Mouse (Mus musculus): ENCODE data around the gene Supt20.
"Not testable (repeated sequence)": the region's sequence is repeated elsewhere in the genome, so short reads cannot be mapped to it uniquely, and the experiment has no call there.

The Supt20 gene

DNA sequence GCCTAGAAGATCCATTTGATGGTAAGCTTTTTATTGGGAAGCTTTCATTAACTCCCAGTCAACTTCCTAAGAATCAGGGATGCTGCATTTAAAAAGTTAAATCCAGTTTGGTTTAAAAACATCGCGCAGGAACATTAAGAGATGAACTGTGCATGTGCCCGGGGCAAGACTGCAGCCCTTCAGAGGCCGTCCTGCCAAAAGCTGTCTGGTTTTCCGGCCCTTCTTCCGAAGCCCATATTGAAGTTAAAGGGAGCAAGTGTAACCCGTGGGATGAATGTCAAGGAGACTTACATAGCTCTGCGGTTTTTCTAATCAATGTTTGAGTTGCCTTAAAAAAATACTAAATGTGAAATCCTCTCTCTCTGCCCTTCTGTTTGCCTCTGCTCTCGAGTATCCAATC is 66.6 kb downstream of the Supt20 start:
- no peak for DNase-seq

DNA sequence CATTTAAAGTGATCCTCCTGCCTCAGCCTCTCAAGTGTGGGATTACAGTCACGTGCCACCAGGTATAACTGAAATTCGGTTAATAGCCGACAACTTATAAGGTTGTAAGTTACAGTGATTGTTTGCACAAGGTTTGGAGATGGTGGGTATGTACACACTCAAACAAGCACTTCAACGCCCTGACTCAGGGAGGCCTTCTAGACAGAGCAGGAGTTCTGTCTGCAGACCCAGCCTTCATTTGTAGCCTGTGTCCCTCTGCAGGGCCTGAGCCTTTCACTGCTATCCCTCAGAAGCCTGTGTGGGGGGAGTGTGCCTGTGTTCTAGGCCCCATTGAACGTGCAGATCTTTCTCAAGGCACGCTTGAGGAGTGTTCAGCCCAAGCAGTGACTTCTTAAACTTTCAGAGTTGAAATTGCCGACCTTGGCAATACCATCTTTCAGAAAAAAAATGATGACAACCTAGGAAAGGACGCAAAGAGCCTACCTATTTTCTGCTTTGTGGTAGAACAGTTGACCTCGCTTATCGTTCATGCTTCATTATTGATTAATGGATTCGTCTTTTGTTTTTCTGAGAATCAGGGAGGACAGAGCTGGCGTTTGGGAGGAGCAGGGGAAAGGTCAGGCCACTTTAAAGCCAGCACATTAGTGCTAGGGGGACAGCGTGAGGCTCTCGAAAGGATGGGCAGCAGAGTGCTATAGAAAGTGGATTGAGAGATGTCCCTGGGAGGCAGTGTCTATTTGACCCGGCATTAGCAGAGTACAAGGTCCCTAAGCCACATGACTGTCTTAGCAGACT is 67.9 kb downstream of the Supt20 start:
- DNase-seq, result no peak

DNA sequence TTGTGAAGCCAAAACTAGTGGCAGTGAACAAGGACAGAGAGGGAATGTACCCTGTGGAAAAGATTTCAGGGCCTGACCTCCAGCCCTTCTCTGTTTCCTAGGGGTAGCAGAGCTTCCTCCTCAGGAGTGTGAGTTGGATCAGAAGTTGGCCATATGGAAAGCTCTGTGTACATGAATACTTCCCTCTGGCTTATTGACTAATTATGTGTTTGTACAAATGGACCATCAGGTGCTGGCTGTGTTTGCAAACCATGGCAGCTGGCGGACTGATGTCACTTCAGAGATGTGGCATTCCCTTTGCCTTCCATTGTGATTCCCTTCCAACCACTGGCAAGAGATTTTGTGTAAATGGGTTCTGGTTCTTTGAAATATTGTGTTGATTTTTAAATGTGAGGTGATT is 68.7 kb downstream of the Supt20 start:
- DNase-seq, result peak; percentile 22 to 63

DNA sequence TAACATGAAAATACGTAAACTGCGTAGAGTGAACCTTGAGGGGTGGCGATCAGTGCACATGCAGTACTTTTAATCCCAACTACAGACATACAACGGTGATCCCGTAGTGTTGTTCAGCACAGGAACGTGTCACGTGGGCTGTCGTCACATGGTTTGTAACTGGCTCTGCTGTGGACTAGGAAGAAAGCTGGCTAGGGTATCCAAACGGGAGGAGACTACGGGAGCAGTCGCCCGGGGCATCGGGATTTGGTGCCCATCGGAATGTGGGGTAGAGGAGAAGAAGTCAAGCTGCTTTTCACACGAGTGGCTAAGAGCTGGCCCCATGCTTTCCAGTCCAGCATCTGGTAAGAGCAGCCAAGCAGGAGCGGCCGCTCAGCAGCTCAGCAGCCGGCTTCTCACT is 71.8 kb downstream of the Supt20 start:
- peak; percentile 18 to 49 for DNase-seq

DNA sequence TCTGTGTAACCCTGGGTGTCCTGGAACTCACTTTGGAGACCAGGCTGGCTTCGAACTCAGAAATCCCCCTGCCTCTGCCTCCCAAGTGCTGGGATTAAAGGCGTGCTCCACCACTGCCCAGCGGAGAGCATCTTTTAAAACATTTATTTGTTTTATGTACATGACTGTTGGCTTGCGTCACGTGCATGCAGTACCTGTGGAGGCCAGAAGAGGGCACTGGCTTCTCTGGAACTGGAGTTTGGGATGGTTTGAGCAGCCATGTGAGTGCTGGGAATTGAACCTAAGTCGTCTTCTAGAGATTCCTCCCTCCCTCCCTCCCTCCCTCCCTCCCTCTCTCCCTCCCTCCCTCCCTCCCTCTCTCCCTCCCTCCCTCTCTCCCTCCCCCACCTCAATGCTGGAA is 72.9 kb downstream of the Supt20 start:
- DNase-seq, result not testable (repeated sequence)

DNA sequence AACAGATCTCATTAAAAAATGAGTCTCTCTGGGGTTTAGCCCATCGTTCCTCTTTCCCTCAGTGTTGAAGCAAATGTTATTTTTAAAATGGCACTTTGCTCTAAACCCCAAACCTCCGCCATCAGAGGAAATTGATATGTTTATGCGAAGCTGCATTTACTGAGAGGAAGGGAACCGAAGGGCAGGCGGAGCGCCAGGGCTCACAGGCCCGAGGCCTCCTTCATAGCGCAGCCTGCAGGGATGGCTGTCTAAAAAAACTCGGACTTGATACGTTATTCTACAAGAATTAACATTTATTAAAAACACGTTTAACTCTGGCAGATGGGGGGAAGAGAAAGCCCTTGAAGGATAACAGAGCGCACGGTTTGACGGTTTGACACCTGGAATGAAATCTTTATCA is 73.4 kb downstream of the Supt20 start:
- no peak for DNase-seq

- DNase-seq, result no peak
Observed at GRCm38 (mm10) chr3:54766811-54767210, 74.2 kb downstream of the Supt20 start.

GRCm38 (mm10) chr3:54768592-54768991 is 76.0 kb downstream of the Supt20 start:
- no peak for DNase-seq

DNA sequence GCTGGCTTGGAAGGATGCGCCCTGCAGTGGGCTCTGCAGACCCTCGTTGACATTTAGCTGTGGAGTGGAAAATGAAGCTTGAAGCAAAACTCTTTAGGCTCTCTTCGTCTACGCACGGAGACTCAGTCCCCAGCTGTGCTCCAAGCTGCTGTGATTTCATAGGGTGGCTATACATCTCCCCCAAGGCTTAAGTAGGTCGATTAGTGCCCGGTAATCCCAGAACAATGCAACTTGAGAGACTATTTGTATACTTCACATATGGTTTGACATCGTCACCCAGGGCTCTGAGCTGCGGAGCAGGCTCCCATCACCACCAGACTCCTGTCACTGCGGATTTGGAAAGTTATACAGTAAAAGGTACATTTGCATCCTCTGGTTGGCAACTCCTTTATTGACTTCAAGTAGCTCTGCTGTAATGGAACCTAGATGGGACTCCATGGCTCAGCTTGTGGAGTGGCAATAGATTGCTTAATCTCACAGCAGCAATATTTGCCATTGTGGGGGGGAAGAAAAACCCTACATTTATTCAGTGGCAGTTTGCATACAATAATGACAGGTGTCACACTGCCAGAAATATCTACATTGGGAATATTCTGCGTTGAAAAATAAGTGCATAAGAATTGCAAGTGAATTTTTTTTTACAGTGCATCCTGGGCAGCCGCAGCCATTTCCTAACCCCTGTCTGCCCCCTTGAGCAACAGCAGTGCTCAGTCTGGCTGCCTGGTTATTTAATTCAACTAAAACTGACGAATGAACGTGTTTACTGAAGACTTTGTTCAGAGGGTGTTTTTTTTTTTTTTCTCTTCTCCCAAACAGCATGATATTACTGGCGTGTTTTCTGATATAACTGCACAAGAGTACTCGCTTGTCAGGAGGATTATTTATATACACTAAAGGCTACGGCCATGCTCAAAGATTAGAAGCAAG is 77.0 kb downstream of the Supt20 start:
- no peak for DNase-seq

DNA sequence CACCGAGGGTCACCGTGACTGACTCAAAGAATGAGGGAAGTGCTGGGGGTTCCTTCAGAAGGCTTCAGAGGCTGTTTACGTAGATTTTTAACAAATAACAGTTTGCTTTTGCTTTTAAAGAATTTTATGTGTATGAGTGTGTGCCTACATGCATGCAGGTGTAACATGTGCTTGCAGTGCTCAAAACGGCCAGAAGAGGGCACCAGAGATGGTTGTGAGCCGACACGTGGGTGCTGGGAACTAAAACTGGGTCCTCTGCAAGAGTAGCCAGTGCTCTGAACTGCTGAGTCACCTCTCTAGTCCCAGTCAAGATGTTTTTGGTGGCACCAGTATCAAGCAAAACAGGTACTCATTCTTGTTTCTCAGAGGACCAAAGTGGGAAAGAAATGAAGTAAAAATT is 81.0 kb downstream of the Supt20 start:
- no peak for DNase-seq

- DNase-seq, result no peak
Observed at GRCm38 (mm10) chr3:54775989-54776631, 83.5 kb downstream of the Supt20 start.
